Mouse (Mus musculus) left cerebral cortex, adult 8-10 months (tissue): ENCODE results near the gene Ccdc190. TPM values are rescaled to one million over a fixed set of nuclear protein-coding genes. Genes with fewer than 3 reads are reported as not detected.

ENCODE experiments used
- DNase-seq, 2 experiments: peaks; one replicate each; pipeline ENCODE4 v3.0.0; 2022; ENCODE audit warnings: low spot score in 2 of 2
- total RNA-seq, 4 experiments: library from RNA; stranded (reverse); gene quantifications; 2 replicates each; pipeline ENCODE4 v1.2.4; 2022

Gene Ccdc190
- total RNA-seq, result 10 to 100 TPM; 17.1 to 20.5 (median 18.0) TPM

GRCm38 (mm10) chr1:169928454-169928971 is at the start of gene Ccdc190:
Gene Ccdc190, plus strand, starts transcription at chr1:169928648.
- peak in 1 of 2 experiments; percentile 35 for DNase-seq

- no peak for DNase-seq
Observed at GRCm38 (mm10) chr1:169879060-169879459, 49.4 kb upstream of the Ccdc190 start.

- DNase-seq, result no peak
Observed at GRCm38 (mm10) chr1:169880181-169880580, 48.3 kb upstream of the Ccdc190 start.

- DNase-seq, result peak in 1 of 2 experiments; percentile 56
Observed at GRCm38 (mm10) chr1:169883081-169883565, 45.3 kb upstream of the Ccdc190 start.

- no peak for DNase-seq
Observed at GRCm38 (mm10) chr1:169889250-169889649, 39.2 kb upstream of the Ccdc190 start.

- DNase-seq, result no peak
Observed at GRCm38 (mm10) chr1:169893976-169894375, 34.5 kb upstream of the Ccdc190 start.

- no peak for DNase-seq
Observed at GRCm38 (mm10) chr1:169895686-169896085, 32.8 kb upstream of the Ccdc190 start.

GRCm38 (mm10) chr1:169897916-169898315 is 30.5 kb upstream of the Ccdc190 start:
- DNase-seq, result no peak

- DNase-seq, result no peak
Observed at GRCm38 (mm10) chr1:169898607-169899006, 29.8 kb upstream of the Ccdc190 start.

GRCm38 (mm10) chr1:169900771-169901336 is 27.6 kb upstream of the Ccdc190 start:
- no peak for DNase-seq

GRCm38 (mm10) chr1:169909163-169909562 is 19.3 kb upstream of the Ccdc190 start:
- no peak for DNase-seq

GRCm38 (mm10) chr1:169909659-169910058 is 18.8 kb upstream of the Ccdc190 start:
- no peak for DNase-seq

GRCm38 (mm10) chr1:169910751-169911150 is 17.7 kb upstream of the Ccdc190 start:
- DNase-seq, result no peak

- DNase-seq, result no peak
Observed at GRCm38 (mm10) chr1:169911526-169911925, 16.9 kb upstream of the Ccdc190 start.

- DNase-seq, result no peak
Observed at GRCm38 (mm10) chr1:169916659-169917058, 11.8 kb upstream of the Ccdc190 start.

GRCm38 (mm10) chr1:169917115-169917796 is 11.2 kb upstream of the Ccdc190 start:
- DNase-seq, result no peak

- peak in 1 of 2 experiments; percentile 39 for DNase-seq
Observed at GRCm38 (mm10) chr1:169917998-169918397, 10.4 kb upstream of the Ccdc190 start.

GRCm38 (mm10) chr1:169919211-169919610 is 9.2 kb upstream of the Ccdc190 start:
- DNase-seq, result peak in 1 of 2 experiments; percentile 95

- no peak for DNase-seq
Observed at GRCm38 (mm10) chr1:169921710-169922211, 6.7 kb upstream of the Ccdc190 start.

- no peak for DNase-seq
Observed at GRCm38 (mm10) chr1:169924567-169924966, 3.9 kb upstream of the Ccdc190 start.

GRCm38 (mm10) chr1:169927753-169928369 is 587 bp upstream of the Ccdc190 start:
- no peak for DNase-seq

- no peak for DNase-seq
Observed at GRCm38 (mm10) chr1:169931698-169932097, 3.2 kb downstream of the Ccdc190 start.
